Mouse (Mus musculus) spleen, adult 2 months (tissue): Measurements from ENCODE around the gene Tnfrsf25. TPM values are rescaled to one million over a fixed set of nuclear protein-coding genes. Genes with fewer than 3 reads are reported as not detected.
A peak's percentile ranks its signal among the peaks of the same experiment; 100 is the strongest.

Experiments
- DNase-seq, 2 experiments: peaks; one replicate each; pipeline versions ENCODE4 v3.0.0 to v3.0.0-alpha.2; 2012 to 2021; ENCODE audit warnings: low spot score in 2 of 2, low read depth in 1 of 2
- H3K27ac ChIP-seq: fragments of 200-500 bp; 2 replicates; pipeline ENCODE4 v1.5.1; 2012; ENCODE audit warnings: low read length, inconsistent platforms; ENCODE audit not compliant: insufficient read depth
- H3K27me3 ChIP-seq: fragments of 200-500 bp; 2 replicates; pipeline ENCODE4 v1.6.1; 2012; ENCODE audit warnings: mild to moderate bottlenecking, moderate library complexity, low read length, inconsistent platforms; ENCODE audit not compliant: control insufficient read depth, insufficient read depth
- H3K36me3 ChIP-seq: fragments of 200-500 bp; 2 replicates; pipeline ENCODE4 v1.6.1; 2012; ENCODE audit warnings: mild to moderate bottlenecking, low read length, inconsistent platforms; ENCODE audit not compliant: control insufficient read depth, insufficient read depth
- H3K4me1 ChIP-seq: fragments of 200-500 bp; 2 replicates; pipeline ENCODE4 v1.6.1; 2011; ENCODE audit warnings: inconsistent platforms; ENCODE audit not compliant: control insufficient read depth, insufficient read depth, insufficient read length
- H3K4me3 ChIP-seq: fragments of 200-500 bp; 2 replicates; pipeline ENCODE4 v1.5.1; 2011; ENCODE audit warnings: mild to moderate bottlenecking, inconsistent platforms; ENCODE audit not compliant: insufficient read depth, insufficient read length; ENCODE audit errors: extremely low read depth
- CTCF ChIP-seq: fragments of 200-500 bp; IDR thresholded peaks from 2 replicates; pipeline ENCODE4 v1.5.1; 2011; ENCODE audit warnings: mild to moderate bottlenecking, inconsistent platforms; ENCODE audit not compliant: insufficient read depth, insufficient read length, insufficient replicate concordance; ENCODE audit errors: extremely low read depth
- POLR2A ChIP-seq: fragments of 200-500 bp; IDR thresholded peaks from 2 replicates; pipeline ENCODE4 v1.6.1; 2011; ENCODE audit warnings: low read depth, low read length, inconsistent platforms
- WGBS: fragments of 180-500 bp; shearing (Covaris S2); methylation state at CpG from one replicate; pipeline ENCODE4 v1.1.7; 2018; 5-methylcytosine and 5-hydroxymethylcytosine counted together
- polyA plus RNA-seq: library from polyadenylated mRNA; depleted of rRNA; stranded (reverse); fragments of >200 nt; gene quantifications from 2 replicates; pipeline ENCODE4 v1.2.3, GENCODE M21; 2012

Tnfrsf25 gene
- polyA plus RNA-seq, 1 experiment: 17.0 TPM

DNA sequence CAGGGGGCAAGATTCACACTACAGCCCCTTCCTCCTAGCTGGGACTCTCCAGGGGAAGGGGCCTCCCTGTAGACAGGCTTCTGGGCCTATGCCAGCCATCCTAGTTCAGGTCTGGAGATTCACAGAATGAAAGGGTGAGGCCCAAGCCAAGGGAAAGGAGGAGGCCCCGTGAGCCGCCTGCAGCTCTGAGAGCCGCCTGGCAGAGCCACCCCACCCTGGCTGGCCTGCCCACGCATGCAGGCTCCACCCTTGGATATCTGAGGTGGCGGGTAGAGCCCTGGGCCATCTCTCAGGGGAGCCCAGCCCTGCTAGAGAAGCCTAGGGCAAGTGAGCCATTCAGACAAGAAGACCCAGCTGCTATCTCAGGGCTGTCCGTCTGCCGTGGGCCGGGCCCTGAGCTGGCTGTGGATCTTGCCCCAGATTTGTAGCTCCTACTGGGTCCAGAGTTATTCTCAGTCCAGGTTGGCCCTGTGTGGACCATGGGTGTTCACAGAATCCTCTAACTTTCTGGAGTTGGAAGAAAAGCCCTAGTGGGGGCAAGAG lies 22.9 kb upstream of the Tnfrsf25 start:
- Histone ChIP-seq H3K4me1 (no peaks in the 10 kb centered on the region; the same call in 1 of the 2 replicates), H3K27me3 (no peaks in the 10 kb centered on the region), H3K4me3 (no peak overlapping the region), H3K36me3 (no peaks in the 10 kb centered on the region), H3K27ac (no peak overlapping the region)
- WGBS: 58% methylated on average over 8 of the region's 8 CpGs
- no peak for DNase-seq
- TF ChIP-seq CTCF (no peak), POLR2A (no peak)

DNA sequence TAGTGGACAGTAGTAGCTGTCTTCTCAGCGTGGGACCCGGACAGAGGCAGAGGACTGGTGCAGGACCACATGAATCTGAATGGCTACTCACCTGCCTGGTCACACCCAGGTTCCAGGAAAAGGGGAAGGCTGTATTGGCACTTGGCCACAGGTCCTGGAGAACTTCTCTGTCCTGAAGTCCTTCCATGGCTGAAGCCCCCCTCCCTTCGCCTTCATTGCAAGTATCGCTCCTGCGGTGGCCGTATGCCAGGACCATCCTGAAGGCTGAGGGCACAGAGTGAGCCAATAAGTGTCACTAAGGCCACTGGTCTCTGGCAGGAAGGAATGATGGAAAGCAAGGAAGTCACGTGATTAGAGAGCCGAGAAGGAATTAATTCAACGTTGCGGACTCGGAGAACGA lies 21.5 kb upstream of the Tnfrsf25 start:
- no peak overlapping the region for H3K27ac ChIP-seq
- WGBS: 88% methylated on average over 12 of the region's 12 CpGs
- TF ChIP-seq POLR2A (no peak), CTCF (no peak)
- no peak overlapping the region for H3K4me3 ChIP-seq
- H3K27me3 ChIP-seq: no peaks in the 10 kb centered on the region
- no peak for DNase-seq
- no peaks in the 10 kb centered on the region; the same call in 1 of the 2 replicates for H3K4me1 ChIP-seq
- no peaks in the 10 kb centered on the region for H3K36me3 ChIP-seq

GRCm38 (mm10) chr4:152095937-152096910 lies 19.5 kb upstream of the Tnfrsf25 start:
- Histone ChIP-seq H3K36me3 (no peaks in the 10 kb centered on the region), H3K27me3 (no peaks in the 10 kb centered on the region), H3K27ac (no peak overlapping the region), H3K4me1 (no peaks in the 10 kb centered on the region; the same call in 1 of the 2 replicates), H3K4me3 (peak overlapping the region; percentile 51; the same call in 1 of the 2 replicates)
- peak; percentile 38 to 76 for DNase-seq
- 8% methylated on average over 27 of the region's 27 CpGs for whole genome bisulfite sequencing
- TF ChIP-seq CTCF (peak; percentile 91), POLR2A (no peak)

DNA sequence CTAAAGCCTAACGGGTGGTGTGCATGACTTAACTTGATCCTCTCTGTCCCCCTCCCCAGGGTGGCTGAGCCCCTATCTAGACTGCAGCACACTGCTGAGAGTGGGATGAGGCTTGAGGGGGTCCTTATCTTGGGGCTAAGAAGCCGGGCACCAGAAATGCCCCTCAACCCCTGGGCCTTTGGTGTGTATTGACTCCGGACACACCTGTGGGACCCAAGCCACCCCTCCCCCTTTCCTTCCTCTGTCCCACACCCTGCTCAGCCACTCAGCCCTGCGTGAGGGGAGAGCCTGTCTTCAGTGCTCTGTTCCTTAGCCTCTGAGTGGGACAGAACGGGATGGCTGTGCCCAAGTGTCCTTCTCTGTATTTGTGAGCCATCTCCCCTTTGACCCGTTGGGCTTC lies 18.8 kb upstream of the Tnfrsf25 start:
- peak overlapping the region; percentile 51; the same call in 1 of the 2 replicates for H3K4me3 ChIP-seq
- 30% methylated on average over 6 of the region's 6 CpGs for WGBS
- DNase-seq: no peak
- no peaks in the 10 kb centered on the region; the same call in 1 of the 2 replicates for H3K4me1 ChIP-seq
- no peaks in the 10 kb centered on the region for H3K36me3 ChIP-seq
- no peaks in the 10 kb centered on the region for H3K27me3 ChIP-seq
- no peak for TF ChIP-seq CTCF
- H3K27ac ChIP-seq: no peak overlapping the region

GRCm38 (mm10) chr4:152097911-152098799 lies 17.6 kb upstream of the Tnfrsf25 start:
- DNase-seq: no peak
- 84% methylated on average over 11 of the region's 11 CpGs for WGBS
- H3K4me1 ChIP-seq: no peaks in the 10 kb centered on the region; the same call in 1 of the 2 replicates
- H3K27ac ChIP-seq: no peak overlapping the region
- H3K27me3 ChIP-seq: no peaks in the 10 kb centered on the region
- H3K4me3 ChIP-seq: no peak overlapping the region
- H3K36me3 ChIP-seq: no peaks in the 10 kb centered on the region
- TF ChIP-seq CTCF (no peak), POLR2A (no peak)

DNA sequence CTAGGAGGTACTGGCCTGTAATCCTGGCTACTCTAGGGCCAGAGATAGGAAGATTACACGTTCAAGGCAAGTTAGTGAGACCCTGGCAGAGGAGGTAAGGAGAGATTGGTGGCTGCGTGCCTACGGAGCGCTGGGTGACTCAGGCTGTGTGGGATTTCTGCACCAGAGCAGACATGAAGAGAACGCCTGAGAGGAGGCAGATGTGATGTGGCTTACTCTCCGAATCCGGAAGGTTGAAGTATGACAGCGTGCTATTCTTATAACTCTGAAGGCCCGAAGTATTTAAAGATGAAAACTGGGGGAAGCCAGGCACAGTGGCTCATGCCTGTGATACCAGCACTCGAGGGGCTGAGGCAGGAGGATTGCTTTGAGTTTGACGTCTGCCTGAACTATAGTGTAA lies 15.2 kb upstream of the Tnfrsf25 start:
- Histone ChIP-seq H3K27ac (no peak overlapping the region; the same call in 1 of the 2 replicates), H3K27me3 (no peaks in the 10 kb centered on the region), H3K4me1 (no peaks in the 10 kb centered on the region; the same call in 1 of the 2 replicates), H3K36me3 (no peaks in the 10 kb centered on the region), H3K4me3 (no peak overlapping the region)
- TF ChIP-seq CTCF (no peak), POLR2A (no peak)
- DNase-seq: no peak
- 67% methylated on average over 11 of the region's 11 CpGs for WGBS
